Mouse (Mus musculus): Measurements from ENCODE around the gene Syngr3. TPM values are rescaled to one million over a fixed set of nuclear protein-coding genes. Genes with fewer than 3 reads are reported as not detected.
A peak's percentile ranks its signal among the peaks of the same experiment; 100 is the strongest.

The Syngr3 gene
- total RNA-seq, 2 experiments from 2014 or later = 0.14 to 0.27 TPM

- peak; percentile 52 for DNase-seq
These were observed 45.6 kb downstream of the Syngr3 start for GRCm38 (mm10) chr17:24644030-24644715.

- DNase-seq = no peak
These were observed 46.9 kb downstream of the Syngr3 start for GRCm38 (mm10) chr17:24642791-24643343.

GRCm38 (mm10) chr17:24641944-24642343 is 47.8 kb downstream of the Syngr3 start:
- no peak for DNase-seq

- DNase-seq = no peak
These were observed 49.2 kb downstream of the Syngr3 start for GRCm38 (mm10) chr17:24640581-24640980.

- DNase-seq = no peak
These were observed 49.6 kb downstream of the Syngr3 start for GRCm38 (mm10) chr17:24640119-24640518.

- peak; percentile 45 for DNase-seq
These were observed 50.2 kb downstream of the Syngr3 start for GRCm38 (mm10) chr17:24639571-24639988.

- DNase-seq = peak; percentile 81
These were observed 50.9 kb downstream of the Syngr3 start for GRCm38 (mm10) chr17:24638840-24639239.

GRCm38 (mm10) chr17:24638214-24638613 is 51.5 kb downstream of the Syngr3 start:
- DNase-seq = peak; percentile 48

GRCm38 (mm10) chr17:24636781-24637481 is 52.8 kb downstream of the Syngr3 start:
- DNase-seq = no peak

GRCm38 (mm10) chr17:24635694-24636093 is 54.1 kb downstream of the Syngr3 start:
- DNase-seq = no peak

Other genes starting within 250 kb of the Syngr3 start
- 1 to 10 TPM; 1.0 to 1.5 TPM for gene Dnase1l2, start 246.8 kb downstream of the Syngr3 start, total RNA-seq (2021)
- gene E4f1, start 219.6 kb downstream of the Syngr3 start, total RNA-seq (2021) = 10 to 100 TPM; 17.3 to 19.3 TPM
- 10 to 100 TPM; 46.5 to 49.3 TPM for gene Pgp, start 219.6 kb downstream of the Syngr3 start, total RNA-seq (2021)
- gene Bricd5, start 216.1 kb downstream of the Syngr3 start, total RNA-seq (2021) = under 1 TPM in 1 of 2 experiments, not detected in 1; 0.29 TPM
- gene Mlst8, start 210.9 kb downstream of the Syngr3 start, total RNA-seq (2021) = 10 to 100 TPM; 14.9 to 16.3 TPM
- under 1 TPM; 0.34 to 0.91 TPM for gene Caskin1, start 201.4 kb downstream of the Syngr3 start, total RNA-seq (2021)
- gene Traf7, start 162.0 kb downstream of the Syngr3 start, total RNA-seq (2021) = 100 to 1,000 TPM in 1 of 2 experiments, 10 to 100 TPM in 1; 97.6 to 106 TPM
- under 1 TPM; 0.27 to 0.38 TPM for gene Rab26, start 155.7 kb downstream of the Syngr3 start, total RNA-seq (2021)
- 10 to 100 TPM; 50.1 to 52.6 TPM for gene Pkd1, start 140.1 kb downstream of the Syngr3 start, total RNA-seq (2021)
- gene Tsc2, start 57.3 kb downstream of the Syngr3 start, total RNA-seq (2021) = 10 to 100 TPM; 82.9 to 87.9 TPM
- 1 to 10 TPM; 4.0 TPM for gene Nthl1, start 57.3 kb downstream of the Syngr3 start, total RNA-seq (2021)
- gene Slc9a3r2, start 39.6 kb downstream of the Syngr3 start, total RNA-seq (2021) = 10 to 100 TPM; 61.8 to 75.0 TPM
- gene Npw, start 31.5 kb downstream of the Syngr3 start, total RNA-seq (2021) = not detected
- 10 to 100 TPM; 26.0 to 26.6 TPM for gene Zfp598, start 20.3 kb downstream of the Syngr3 start, total RNA-seq (2021)
- gene Gfer, start 6.2 kb upstream of the Syngr3 start, total RNA-seq (2021) = 10 to 100 TPM; 23.3 to 25.6 TPM
- gene Noxo1, start 6.3 kb upstream of the Syngr3 start, total RNA-seq (2021) = 1 to 10 TPM; 1.9 to 2.1 TPM
- 10 to 100 TPM; 25.2 to 29.2 TPM for gene Tbl3, start 17.7 kb upstream of the Syngr3 start, total RNA-seq (2021)
- not detected for gene Rnf151, start 28.1 kb upstream of the Syngr3 start, total RNA-seq (2021)
- gene Rps2, start 28.2 kb upstream of the Syngr3 start, total RNA-seq (2021) = 100 to 1,000 TPM; 734 to 782 TPM
- gene Ndufb10, start 34.5 kb upstream of the Syngr3 start, total RNA-seq (2021) = 100 to 1,000 TPM; 684 to 725 TPM
- gene Rpl3l, start 37.9 kb upstream of the Syngr3 start, total RNA-seq (2021) = 10 to 100 TPM; 19.5 TPM
- 10 to 100 TPM; 74.4 to 83.3 TPM for gene Msrb1, start 46.7 kb upstream of the Syngr3 start, total RNA-seq (2021)
- under 1 TPM in 1 of 2 experiments, not detected in 1; 0.20 TPM for gene Hs3st6, start 63.0 kb upstream of the Syngr3 start, total RNA-seq (2021)
- under 1 TPM in 1 of 2 experiments, not detected in 1; 0.16 TPM for gene Meiob, start 114.3 kb upstream of the Syngr3 start, total RNA-seq (2021)
- 10 to 100 TPM; 77.6 to 82.3 TPM for gene Hagh, start 150.2 kb upstream of the Syngr3 start, total RNA-seq (2021)
- gene Fahd1, start 160.4 kb upstream of the Syngr3 start, total RNA-seq (2021) = 10 to 100 TPM; 50.3 to 53.0 TPM
- 1 to 10 TPM; 2.9 to 3.5 TPM for gene Igfals, start 176.0 kb upstream of the Syngr3 start, total RNA-seq (2021)
- 10 to 100 TPM; 25.6 to 27.0 TPM for gene Nubp2, start 196.4 kb upstream of the Syngr3 start, total RNA-seq (2021)
- 10 to 100 TPM; 34.8 to 38.6 TPM for gene Spsb3, start 196.7 kb upstream of the Syngr3 start, total RNA-seq (2021)
- 10 to 100 TPM; 24.8 to 27.1 TPM for gene Eme2, start 205.1 kb upstream of the Syngr3 start, total RNA-seq (2021)
- 10 to 100 TPM; 93.6 to 97.0 TPM for gene Mrps34, start 205.2 kb upstream of the Syngr3 start, total RNA-seq (2021)
- 10 to 100 TPM; 33.6 to 42.8 TPM for gene Nme3, start 206.5 kb upstream of the Syngr3 start, total RNA-seq (2021)
- 10 to 100 TPM; 66.5 to 68.5 TPM for gene Mapk8ip3, start 247.0 kb upstream of the Syngr3 start, total RNA-seq (2021)

Measured in heart, postnatal 4 days (tissue).